Mouse (Mus musculus) midbrain, embryonic 10.5 days (tissue): ENCODE measurements around the gene Ets1. TPM values are rescaled to one million over a fixed set of nuclear protein-coding genes. Genes with fewer than 3 reads are reported as not detected.

Experiments used
- DNase-seq: peaks from one replicate; pipeline ENCODE4 v3.0.0-alpha.2; 2017; ENCODE audit warnings: low spot score
- H3K27ac ChIP-seq: fragments of 300-500 bp; sonication (generic); replicated peaks from 2 replicates; pipeline ENCODE4 v1.5.1; 2016; ENCODE audit warnings: mild to moderate bottlenecking
- H3K27me3 ChIP-seq: fragments of 300-500 bp; sonication (generic); 2 replicates; pipeline ENCODE4 v1.6.1; 2016; ENCODE audit warnings: low read depth, mild to moderate bottlenecking; ENCODE audit not compliant: poor library complexity, severe bottlenecking
- H3K36me3 ChIP-seq: fragments of 300-500 bp; sonication (generic); 2 replicates; pipeline ENCODE4 v1.6.1; 2016; ENCODE audit warnings: mild to moderate bottlenecking, moderate library complexity
- H3K4me1 ChIP-seq: fragments of 300-500 bp; sonication (generic); 2 replicates; pipeline ENCODE4 v1.6.1; 2016
- H3K4me3 ChIP-seq: fragments of 300-500 bp; sonication (generic); 2 replicates; pipeline ENCODE4 v1.5.1; 2016; ENCODE audit warnings: mild to moderate bottlenecking, moderate library complexity
- H3K9me3 ChIP-seq: fragments of 300-500 bp; sonication (generic); replicated peaks from 2 replicates; pipeline ENCODE4 v1.6.1; 2016; ENCODE audit warnings: mild to moderate bottlenecking
- WGBS: fragments of 180-500 bp; shearing (Covaris S2); methylation state at CpG from one replicate; pipeline ENCODE4 v1.1.7; 2016; 5-methylcytosine and 5-hydroxymethylcytosine counted together
- polyA plus RNA-seq: library from polyadenylated mRNA; unstranded; fragments of >200 nt; fragmentation: Nextera tagmentation; extraction: Ambion mirVana; gene quantifications from 2 replicates; pipeline ENCODE4 v1.2.1, GENCODE M21; 2016

The Ets1 gene
- polyA plus RNA-seq, 1 experiment from 2014 or later: 25.7 TPM

DNA sequence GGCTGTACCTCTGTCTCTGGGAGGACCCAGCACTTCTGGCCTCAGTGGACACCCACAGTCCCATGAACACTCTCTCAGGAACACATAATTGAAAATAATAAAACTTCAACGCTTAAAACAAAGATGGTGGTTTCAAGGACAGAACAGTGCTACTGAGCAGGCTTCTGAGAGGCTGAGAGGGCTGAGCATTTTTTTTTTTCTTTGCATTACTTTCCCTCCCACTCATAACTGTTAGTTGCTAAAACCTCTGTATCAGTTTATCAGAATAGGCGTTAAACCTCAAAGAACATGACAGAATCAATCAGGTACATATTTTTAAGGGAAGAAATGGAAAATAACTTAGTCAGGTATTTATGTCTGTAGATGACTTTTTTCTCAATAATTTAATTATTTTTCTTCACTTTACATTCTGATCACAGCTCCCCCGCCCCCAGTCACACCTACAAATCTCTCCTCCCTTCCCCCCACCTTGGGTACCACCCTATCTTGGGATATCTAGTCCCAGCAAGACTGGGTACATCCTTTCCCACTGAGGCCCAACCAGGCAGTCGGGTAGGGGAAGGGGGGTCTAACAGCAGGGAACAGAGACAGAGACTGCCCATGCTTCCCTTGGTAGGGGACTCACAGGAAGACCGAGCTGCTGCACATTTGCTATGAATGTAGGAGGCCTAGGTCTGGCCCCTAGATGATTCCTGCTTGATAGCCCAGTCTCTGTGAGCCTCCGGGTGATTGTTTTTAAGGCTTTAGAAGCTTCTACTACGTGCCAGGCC lies 68.1 kb downstream of the Ets1 start:
- Histone ChIP-seq H3K4me1 (no peaks in the 10 kb centered on the region), H3K4me3 (no peak overlapping the region), H3K27ac (no peak overlapping the region), H3K27me3 (peaks cover 35% of the 10 kb centered on the region), H3K36me3 (no peaks in the 10 kb centered on the region), H3K9me3 (no peaks in the 10 kb centered on the region)
- 73% methylated on average over 7 of the region's 7 CpGs for WGBS
- no peak for DNase-seq

DNA sequence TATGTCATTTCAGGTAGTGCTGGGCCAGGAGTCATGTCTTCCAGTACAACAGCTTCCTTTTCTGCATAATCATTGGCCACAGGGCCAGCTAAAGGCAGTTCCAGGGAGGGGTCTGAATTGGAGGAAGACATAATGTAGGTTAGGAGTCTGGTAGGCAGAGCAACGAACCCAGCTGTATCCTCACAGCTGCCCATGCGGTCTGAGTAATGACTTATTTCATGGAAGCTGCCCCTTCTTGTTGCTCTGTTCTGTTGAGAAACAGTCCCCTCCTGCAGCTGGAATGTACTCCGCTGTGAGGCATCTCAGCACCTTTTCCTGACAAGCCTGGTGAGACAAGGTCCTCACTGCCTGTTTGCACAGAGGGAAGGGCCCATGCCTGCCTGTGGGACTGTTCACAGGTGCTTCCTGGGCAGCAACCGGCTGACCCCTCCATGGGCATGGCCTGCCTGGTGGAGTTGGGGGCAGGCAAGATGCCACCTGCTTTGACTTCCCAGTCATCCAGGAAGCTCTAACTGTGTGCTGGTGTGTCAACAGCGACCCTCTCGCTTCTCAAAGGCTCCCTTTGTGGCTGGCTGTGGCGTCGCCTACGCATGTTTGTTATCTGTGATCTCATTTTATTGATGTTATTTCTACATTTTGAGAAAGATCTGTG lies 69.9 kb downstream of the Ets1 start:
- no peak overlapping the region for H3K4me3 ChIP-seq
- no peak overlapping the region for H3K27ac ChIP-seq
- peaks cover 6% of the 10 kb centered on the region; the same call in 1 of the 2 replicates for H3K9me3 ChIP-seq
- peaks cover 29% of the 10 kb centered on the region for H3K27me3 ChIP-seq
- no peaks in the 10 kb centered on the region for H3K36me3 ChIP-seq
- no peak for DNase-seq
- peaks cover 3% of the 10 kb centered on the region; the same call in 1 of the 2 replicates for H3K4me1 ChIP-seq
- WGBS: 82% methylated on average over 9 of the region's 9 CpGs

DNA sequence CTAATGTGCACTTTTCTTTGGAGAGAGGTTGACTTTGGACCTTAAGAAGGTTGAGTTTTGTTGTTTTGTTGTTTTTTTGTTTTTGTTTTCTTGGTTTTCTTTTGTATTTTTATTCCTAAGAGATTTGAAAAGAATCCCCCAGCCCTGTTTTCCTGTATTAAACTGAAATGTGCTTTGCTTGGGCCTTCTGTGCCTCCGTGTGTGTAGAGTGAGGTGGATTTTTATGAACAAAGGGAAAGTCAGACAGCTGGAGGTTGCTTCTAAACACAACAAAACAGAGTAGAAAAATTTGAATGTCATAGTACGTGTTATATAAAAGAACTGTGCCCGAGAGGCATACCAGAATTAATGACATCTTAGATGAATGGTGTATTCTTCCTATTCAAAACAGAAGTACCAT lies 71.4 kb downstream of the Ets1 start:
- H3K9me3 ChIP-seq: peaks cover 10% of the 10 kb centered on the region; the same call in 1 of the 2 replicates
- H3K4me3 ChIP-seq: no peak overlapping the region
- DNase-seq: no peak
- peaks cover 23% of the 10 kb centered on the region for H3K27me3 ChIP-seq
- no peak overlapping the region for H3K27ac ChIP-seq
- H3K36me3 ChIP-seq: no peaks in the 10 kb centered on the region
- 81% methylated on average over 3 of the region's 3 CpGs for WGBS
- peaks cover 3% of the 10 kb centered on the region; the same call in 1 of the 2 replicates for H3K4me1 ChIP-seq

DNA sequence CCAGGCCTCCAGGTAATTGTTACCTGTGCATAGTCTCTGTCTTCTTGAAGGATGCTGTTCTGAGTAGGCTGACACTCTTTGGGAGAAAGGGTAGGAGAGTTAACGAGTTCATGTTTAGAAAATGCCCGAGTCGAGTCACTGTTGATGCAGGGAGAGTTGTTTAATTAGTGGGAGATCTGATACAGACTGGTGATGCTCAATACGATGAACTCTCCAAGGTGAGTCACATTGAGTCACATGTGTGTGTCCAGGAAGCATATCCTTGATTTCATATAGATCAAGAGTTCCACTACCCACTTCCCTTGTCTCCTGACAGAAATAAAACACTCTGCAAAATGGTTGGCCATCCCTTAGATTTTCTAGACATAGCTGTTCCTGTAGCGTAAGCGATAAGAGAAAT lies 72.5 kb downstream of the Ets1 start:
- Histone ChIP-seq H3K9me3 (peaks cover 10% of the 10 kb centered on the region; the same call in 1 of the 2 replicates), H3K4me1 (peaks cover 3% of the 10 kb centered on the region; the same call in 1 of the 2 replicates), H3K27me3 (peaks cover 33% of the 10 kb centered on the region), H3K4me3 (no peak overlapping the region), H3K36me3 (no peaks in the 10 kb centered on the region), H3K27ac (no peak overlapping the region)
- WGBS: 80% methylated on average over 6 of the region's 6 CpGs
- no peak for DNase-seq

DNA sequence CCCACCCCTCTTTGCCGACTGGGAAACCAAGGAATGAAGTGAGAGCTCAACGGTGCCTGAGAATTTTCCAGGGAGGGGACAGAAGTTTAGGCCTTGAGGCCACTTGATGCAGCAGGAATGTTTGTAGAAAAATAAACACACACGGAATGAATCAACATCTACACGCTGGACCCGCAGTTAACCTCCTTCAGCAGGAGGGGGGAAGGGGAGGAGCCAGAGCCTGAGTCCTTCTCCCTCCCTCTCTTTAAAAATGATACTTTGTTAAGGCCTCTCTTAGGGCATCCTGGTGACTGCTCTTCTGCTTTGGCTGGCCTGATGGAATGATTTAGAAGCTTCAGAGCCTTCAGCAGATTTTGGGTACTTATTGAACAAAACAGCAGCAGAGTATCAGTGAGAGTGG lies 73.3 kb downstream of the Ets1 start:
- Histone ChIP-seq H3K27me3 (peaks cover 41% of the 10 kb centered on the region), H3K4me1 (peaks cover 3% of the 10 kb centered on the region; the same call in 1 of the 2 replicates), H3K36me3 (no peaks in the 10 kb centered on the region), H3K4me3 (no peak overlapping the region), H3K9me3 (peaks cover 10% of the 10 kb centered on the region; the same call in 1 of the 2 replicates), H3K27ac (no peak overlapping the region)
- no peak for DNase-seq
- 35% methylated on average over 5 of the region's 5 CpGs for WGBS

DNA sequence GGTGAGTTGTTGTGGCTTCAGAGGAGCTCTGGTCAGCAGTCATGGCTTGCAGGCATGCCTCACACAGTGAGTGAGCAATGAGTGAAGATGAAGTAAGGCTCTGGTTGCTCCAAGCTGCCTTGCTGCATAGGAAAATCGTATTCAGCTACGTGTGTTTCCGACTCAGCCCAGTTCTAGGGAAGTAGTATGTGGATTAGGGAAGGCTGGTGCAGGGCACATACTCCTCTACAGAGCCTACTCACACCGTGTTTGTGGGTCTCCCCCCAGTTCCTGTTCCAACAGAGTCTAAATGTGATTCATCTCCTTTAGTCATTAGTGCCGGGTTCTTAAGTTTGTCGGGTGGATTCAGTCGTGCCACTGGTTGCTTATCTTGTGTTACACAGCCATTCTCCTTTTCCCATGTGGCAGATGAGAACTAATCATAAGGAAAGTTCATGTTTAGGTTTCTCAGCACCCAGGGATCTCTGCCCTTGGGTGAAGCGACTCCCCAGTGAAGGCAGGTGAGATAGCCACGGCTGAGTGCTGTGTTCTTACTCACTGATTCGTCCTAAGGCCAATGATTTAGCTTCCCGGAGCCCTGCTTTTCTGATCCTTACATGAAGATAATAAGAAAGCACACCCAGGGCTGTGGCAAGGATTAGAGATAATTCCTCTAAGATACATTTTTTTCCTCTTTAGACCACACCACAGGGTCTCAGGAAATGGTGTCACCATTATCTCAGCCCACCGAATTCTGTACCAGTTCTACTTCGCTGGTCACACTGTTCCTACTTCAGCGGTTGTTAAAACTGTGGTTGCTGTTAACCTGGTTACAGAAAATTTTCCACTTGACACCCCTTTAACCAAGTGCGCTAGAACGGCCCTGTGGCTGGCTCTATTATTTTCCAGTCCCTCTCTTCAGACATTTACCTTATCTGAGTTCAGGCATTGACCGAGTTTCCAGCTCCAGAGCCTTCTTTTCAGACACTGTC lies 74.0 kb downstream of the Ets1 start:
- peaks cover 48% of the 10 kb centered on the region for H3K27me3 ChIP-seq
- WGBS: 83% methylated on average over 17 of the region's 17 CpGs
- no peak for DNase-seq
- H3K27ac ChIP-seq: no peak overlapping the region
- no peak overlapping the region for H3K4me3 ChIP-seq
- H3K9me3 ChIP-seq: peaks cover 10% of the 10 kb centered on the region; the same call in 1 of the 2 replicates
- no peaks in the 10 kb centered on the region for H3K36me3 ChIP-seq
- peaks cover 3% of the 10 kb centered on the region; the same call in 1 of the 2 replicates for H3K4me1 ChIP-seq

DNA sequence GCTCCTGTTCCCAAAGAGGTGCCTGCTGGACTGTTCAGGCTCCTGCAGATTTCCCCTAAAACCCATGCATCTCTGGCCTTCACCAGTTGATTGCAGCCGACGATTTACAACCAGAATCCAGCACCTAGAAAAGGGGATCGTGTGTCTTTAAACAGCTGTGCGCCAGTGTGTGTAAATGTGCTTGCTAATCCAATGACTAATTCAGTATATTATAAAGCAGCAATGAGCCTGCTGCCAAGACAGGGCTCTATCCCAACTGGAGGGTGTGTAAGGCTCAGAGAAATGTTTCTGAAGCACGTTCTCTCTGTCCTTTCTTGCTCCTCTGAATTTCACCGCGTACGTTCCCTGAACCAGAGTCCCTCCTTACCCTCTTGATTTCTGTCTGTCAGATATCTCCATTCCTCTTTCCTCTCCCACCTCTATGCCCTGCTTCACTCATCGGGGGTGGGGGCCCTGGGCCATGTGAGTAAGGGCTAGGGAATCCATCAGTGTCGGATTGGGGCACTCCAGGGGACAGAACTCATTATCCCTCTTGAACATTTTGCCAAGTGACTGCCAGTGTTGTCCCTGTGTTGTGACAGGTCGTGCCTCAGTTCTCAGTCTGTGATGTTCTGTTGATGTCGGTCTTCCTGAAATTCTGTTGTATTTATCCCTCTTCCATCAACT lies 75.1 kb downstream of the Ets1 start:
- H3K27me3 ChIP-seq: peaks cover 48% of the 10 kb centered on the region
- H3K4me3 ChIP-seq: no peak overlapping the region
- peaks cover 13% of the 10 kb centered on the region for H3K4me1 ChIP-seq
- H3K36me3 ChIP-seq: no peaks in the 10 kb centered on the region
- no peak overlapping the region for H3K27ac ChIP-seq
- 87% methylated on average over 12 of the region's 12 CpGs for WGBS
- no peak for DNase-seq
- H3K9me3 ChIP-seq: peaks cover 10% of the 10 kb centered on the region; the same call in 1 of the 2 replicates

DNA sequence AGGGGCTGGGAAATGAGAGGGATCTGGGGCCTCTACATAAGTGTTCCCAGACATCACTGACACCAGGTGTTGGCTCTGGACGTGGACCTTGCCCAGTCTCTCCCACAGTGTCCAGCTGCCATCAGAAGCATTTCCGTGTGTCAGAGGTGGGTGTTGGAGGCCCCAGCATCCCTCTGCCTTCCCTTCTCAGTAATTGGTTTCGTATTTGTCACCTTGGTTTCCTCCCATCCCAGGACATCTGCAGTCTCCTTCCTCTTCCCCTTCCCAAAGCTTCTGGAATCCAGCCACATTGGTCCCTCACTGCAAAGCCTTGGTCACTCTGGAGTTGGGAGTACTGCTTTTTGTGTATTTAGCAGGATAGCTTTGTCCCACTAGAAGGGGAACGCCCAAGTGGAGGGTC lies 75.7 kb downstream of the Ets1 start:
- peaks cover 46% of the 10 kb centered on the region for H3K27me3 ChIP-seq
- H3K9me3 ChIP-seq: peaks cover 10% of the 10 kb centered on the region; the same call in 1 of the 2 replicates
- H3K4me3 ChIP-seq: no peak overlapping the region
- H3K4me1 ChIP-seq: peaks cover 17% of the 10 kb centered on the region
- H3K27ac ChIP-seq: no peak overlapping the region
- WGBS: 80% methylated on average over 4 of the region's 4 CpGs
- DNase-seq: no peak
- no peaks in the 10 kb centered on the region for H3K36me3 ChIP-seq

DNA sequence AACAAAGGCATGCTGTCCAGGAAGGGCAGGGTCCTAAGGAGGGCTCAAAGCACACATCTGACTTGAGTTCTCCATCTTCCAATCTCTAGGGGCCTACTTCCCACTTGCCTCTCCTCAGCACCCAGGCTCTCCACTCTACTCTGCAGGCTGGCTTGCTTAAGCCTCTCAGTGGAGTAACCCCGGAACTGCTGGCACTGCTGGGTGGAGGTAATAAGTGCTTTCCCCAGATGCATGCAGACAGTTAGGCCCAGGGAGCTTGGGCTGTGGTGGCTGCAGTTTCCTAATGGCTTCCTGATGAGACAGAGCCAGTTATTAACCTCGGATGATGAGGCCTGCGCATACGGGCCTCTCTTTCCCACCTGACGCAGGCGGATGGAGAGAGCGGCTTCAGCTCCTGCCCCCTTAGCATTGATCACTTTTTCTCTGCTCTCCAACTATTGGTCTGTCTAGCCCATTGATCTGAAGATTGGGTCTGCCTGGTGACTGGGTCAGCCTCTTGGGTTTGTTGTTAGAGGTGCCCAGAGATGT lies 76.4 kb downstream of the Ets1 start:
- Histone ChIP-seq H3K27ac (no peak overlapping the region), H3K27me3 (peaks cover 52% of the 10 kb centered on the region), H3K9me3 (peaks cover 10% of the 10 kb centered on the region; the same call in 1 of the 2 replicates), H3K36me3 (no peaks in the 10 kb centered on the region), H3K4me1 (peaks cover 24% of the 10 kb centered on the region), H3K4me3 (no peak overlapping the region)
- no peak for DNase-seq
- 93% methylated on average over 7 of the region's 7 CpGs for WGBS

DNA sequence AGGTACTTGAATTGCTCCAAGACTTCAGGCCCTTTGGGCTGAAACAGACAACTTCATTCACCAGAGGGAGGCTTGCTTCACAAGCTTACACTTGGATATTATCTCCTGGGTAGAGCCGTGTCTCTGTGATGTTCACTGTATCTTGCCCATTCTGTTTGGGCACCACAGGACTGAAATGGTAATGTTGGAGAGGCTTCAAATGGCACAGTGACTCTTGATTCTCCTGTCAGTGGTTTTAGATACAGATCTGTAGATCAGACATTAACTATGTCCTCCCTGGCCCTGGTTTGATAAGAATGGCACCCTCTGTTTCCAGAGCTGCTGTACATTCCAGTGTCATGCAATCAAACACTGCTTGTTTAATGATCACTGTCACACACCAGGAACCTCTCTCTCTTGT lies 77.1 kb downstream of the Ets1 start:
- no peak overlapping the region for H3K4me3 ChIP-seq
- no peak overlapping the region for H3K27ac ChIP-seq
- peaks cover 59% of the 10 kb centered on the region for H3K27me3 ChIP-seq
- H3K4me1 ChIP-seq: peaks cover 28% of the 10 kb centered on the region
- peaks cover 10% of the 10 kb centered on the region; the same call in 1 of the 2 replicates for H3K9me3 ChIP-seq
- no peaks in the 10 kb centered on the region for H3K36me3 ChIP-seq
- DNase-seq: no peak
- WGBS: 100% methylated on average over 1 of the region's 1 CpGs

DNA sequence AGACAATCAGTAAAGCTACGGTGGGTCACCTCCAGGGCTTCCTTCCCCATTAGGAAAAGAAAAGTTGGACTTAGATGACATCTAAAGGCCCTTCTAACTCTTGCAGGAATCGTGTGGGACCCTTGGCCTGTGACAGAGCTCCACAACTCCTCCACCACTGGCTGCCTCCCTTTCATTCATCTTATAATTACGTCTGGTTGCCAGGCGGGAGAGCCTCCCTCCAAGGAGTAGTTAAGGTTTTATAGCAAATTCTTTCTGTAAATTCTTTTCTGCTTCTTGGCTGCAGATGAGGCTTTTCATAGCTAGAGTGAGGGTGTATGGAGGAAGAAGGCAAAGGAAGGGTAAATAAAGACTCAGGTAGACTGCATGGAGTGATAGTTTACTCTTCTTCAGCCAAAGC lies 77.8 kb downstream of the Ets1 start:
- no peak overlapping the region for H3K27ac ChIP-seq
- H3K36me3 ChIP-seq: no peaks in the 10 kb centered on the region
- peaks cover 29% of the 10 kb centered on the region for H3K4me1 ChIP-seq
- DNase-seq: no peak
- WGBS: 79% methylated on average over 4 of the region's 4 CpGs
- no peak overlapping the region for H3K4me3 ChIP-seq
- peaks cover 10% of the 10 kb centered on the region; the same call in 1 of the 2 replicates for H3K9me3 ChIP-seq
- H3K27me3 ChIP-seq: peaks cover 62% of the 10 kb centered on the region
